Mouse (Mus musculus): ENCODE measurements around the gene Ccdc167. TPM values are rescaled to one million over a fixed set of nuclear protein-coding genes. Genes with fewer than 3 reads are reported as not detected.

Ccdc167 gene
- polyA plus RNA-seq, 1 experiment, result 15.4 TPM

DNA sequence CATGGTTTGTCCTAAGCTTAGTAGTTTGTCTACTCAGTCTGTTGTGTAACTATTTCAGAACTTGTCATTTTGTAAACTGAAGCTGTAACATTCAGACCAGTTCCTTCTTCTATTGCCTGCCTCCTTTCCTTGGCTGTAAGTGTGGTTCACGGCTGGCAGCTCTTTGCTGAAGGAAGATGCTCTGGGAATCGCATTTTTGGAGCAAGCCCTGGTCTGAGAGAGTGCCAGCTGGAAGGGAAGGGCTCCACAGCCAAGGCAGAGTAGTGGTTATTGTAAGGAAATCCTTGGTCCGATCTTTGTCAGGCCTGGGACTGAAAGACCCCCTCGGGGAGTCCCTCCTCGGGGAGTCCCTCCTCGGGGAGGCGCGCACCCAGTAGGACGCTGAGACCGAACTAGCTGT, 28.2 kb downstream of the Ccdc167 start:
- DNase-seq (ENCODE audit: extremely low spot score in 1 of 2, low spot score in 1 of 2), result no peak

GRCm38 (mm10) chr17:29687373-29687772, 29.5 kb downstream of the Ccdc167 start:
- no peak for DNase-seq (ENCODE audit: extremely low spot score in 1 of 2, low spot score in 1 of 2)

DNA sequence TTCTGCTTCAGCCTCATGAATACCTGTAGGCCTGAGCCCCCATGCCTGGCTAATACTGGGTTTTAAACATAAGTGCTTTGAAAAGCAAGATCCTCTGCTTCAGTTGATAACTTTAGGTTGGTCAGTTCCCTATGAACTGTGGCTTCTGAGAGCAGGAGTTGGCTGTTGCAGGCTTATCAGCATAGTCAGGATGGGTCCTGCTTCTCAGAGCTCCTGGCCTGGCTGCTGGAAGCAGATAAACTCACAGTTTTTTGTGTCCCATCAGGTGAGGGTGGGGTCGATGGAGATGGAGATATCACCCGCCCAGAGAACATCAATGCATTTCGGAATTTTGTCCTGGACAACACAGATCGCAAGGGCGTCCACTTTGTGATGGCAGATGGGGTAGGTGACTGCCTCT, 30.1 kb downstream of the Ccdc167 start:
- no peak for DNase-seq (ENCODE audit: extremely low spot score in 1 of 2, low spot score in 1 of 2)

DNA sequence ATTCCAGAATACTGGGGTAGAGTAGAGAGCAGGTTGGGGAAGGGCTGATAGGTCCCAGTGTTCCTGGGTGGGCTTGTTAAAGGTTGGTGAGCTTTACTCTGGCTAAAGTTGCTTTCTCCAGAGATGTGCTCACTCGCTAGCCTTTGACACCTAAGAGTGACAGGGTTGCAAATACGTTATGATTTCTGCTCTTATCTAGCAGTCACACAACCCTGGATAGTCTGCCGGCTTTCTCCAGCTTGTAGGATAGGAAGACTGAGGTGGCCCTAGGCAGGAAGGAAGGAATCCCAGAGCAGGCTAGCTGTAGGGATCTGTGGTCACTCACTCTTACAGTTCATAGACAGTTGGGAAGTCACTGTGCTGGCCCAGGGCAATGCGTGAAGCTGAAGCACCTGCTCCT, 32.6 kb downstream of the Ccdc167 start:
- no peak for DNase-seq (ENCODE audit: extremely low spot score in 1 of 2, low spot score in 1 of 2)

DNA sequence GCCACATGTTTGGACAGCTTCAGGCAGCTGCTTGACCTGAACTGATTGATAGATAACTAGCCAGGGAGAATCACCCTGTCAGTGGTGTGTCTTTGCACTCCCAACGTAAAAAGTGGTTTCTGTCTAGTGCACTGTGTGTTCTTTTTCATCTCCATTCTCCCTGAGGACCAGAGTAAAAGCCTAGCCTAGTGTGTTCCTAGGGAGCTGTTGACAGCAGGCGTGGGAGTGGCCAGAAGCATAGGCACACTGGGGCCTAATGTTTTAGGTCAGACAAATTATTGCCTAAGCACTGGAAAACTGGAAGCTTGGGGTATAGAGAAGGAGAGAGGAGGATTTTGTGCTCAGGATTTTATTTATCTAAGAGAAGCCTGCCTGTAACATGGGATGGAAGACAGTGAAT, 33.7 kb downstream of the Ccdc167 start:
- no peak for DNase-seq (ENCODE audit: extremely low spot score in 1 of 2, low spot score in 1 of 2)

- no peak for DNase-seq (ENCODE audit: extremely low spot score in 1 of 2, low spot score in 1 of 2)
These were observed 34.6 kb downstream of the Ccdc167 start for GRCm38 (mm10) chr17:29682261-29682660.

- DNase-seq (ENCODE audit: extremely low spot score in 1 of 2, low spot score in 1 of 2), result no peak
These were observed 35.2 kb downstream of the Ccdc167 start for GRCm38 (mm10) chr17:29681669-29682068.

DNA sequence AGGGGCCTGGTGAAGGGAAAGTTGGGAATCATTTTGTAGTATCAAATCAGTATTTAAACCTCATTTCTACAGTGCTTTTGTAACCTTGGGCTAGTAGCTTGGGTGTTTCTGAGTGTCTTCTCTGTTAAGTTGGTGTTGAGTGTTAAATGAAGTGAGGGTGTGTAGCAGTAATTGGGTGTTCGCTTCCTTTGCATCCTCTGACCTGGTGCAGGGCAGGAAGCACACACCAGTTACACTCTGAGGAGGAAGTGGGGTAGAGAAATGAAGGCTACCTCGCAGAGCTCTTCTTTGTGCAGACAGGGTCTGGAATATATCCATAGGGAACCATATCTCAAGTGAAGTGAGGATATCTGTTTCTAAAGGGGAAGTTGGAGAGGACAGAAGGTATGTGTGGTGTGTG, 35.9 kb downstream of the Ccdc167 start:
- no peak for DNase-seq (ENCODE audit: extremely low spot score in 1 of 2, low spot score in 1 of 2)

- no peak for DNase-seq (ENCODE audit: extremely low spot score in 1 of 2, low spot score in 1 of 2)
These were observed 36.7 kb downstream of the Ccdc167 start for GRCm38 (mm10) chr17:29680174-29680573.

DNA sequence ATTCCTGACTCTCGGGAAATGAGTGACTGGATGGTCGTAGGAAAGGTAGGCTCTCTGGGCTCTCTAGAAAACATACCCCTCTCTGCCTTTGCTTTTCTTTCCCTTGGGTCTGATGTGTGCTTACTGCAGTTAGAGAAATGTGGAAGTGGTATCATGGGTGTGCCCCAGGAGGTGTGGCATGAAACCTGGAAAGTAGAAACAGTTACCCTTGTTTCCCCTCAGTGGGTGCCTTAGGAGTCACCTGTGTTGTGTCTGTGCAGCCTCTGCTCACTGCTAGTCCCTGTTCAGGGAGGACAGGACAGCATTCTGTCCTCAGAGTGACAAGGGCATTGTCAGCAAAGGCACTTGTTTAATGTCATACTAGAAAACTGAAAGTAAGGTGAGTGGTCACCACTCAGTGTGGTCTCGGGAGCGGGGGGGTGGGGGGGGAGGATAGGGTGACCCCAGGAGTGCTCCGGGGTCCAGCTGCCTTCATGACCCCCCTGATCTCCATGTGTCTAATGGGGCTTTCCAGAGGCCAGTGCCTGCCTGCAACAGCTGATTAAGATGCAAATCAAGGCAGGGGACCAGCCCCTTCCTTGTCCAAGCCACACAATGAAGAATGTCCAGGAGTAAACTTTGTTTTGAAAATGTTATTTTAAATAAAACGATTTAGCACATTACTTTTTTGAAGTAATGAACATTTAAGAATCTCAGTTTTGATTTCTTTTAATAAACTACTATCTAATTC, 37.6 kb downstream of the Ccdc167 start:
- no peak for DNase-seq (ENCODE audit: extremely low spot score in 1 of 2, low spot score in 1 of 2)

- no peak for DNase-seq (ENCODE audit: extremely low spot score in 1 of 2, low spot score in 1 of 2)
These were observed 38.3 kb downstream of the Ccdc167 start for GRCm38 (mm10) chr17:29678526-29678925.

DNA sequence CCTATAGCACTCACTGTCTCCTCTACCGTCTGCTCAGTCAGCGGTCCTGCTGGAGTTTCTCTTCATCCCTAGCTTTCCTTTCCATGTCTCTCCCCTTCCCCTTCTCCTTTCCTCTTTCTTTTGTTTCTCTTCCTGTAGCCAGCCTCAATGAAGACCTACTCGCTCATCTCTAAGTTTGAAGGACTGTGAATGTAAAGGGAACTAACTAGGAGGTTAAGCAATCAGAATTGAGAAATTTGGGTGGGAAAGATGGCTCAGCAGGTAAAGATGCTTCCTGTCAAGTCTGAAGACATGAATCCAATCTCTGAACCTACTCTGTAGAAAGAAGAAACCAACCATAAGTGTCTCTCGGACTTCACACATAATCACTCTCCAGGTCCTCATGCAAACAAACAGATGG, 43.5 kb downstream of the Ccdc167 start:
- no peak for DNase-seq (ENCODE audit: extremely low spot score in 1 of 2, low spot score in 1 of 2)

DNA sequence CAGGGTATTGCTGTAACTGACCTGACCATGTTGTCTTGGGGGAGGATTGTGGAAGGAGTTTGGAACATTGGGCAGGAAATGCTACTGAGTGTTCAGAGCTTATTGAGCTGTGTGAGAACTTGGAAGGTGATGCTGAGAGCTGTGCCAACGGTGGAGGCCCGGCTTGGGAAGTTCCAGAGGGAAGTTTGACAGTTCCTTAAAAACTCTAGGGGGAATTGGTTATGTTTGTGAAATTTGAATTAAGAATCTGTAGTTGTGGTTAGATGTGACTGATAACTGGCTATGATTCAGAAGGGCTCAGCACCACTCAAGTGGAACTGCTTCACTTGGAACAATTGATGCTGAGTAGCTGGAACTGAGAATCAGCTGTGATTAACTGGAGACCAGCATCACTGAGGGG, 45.8 kb downstream of the Ccdc167 start:
- DNase-seq (ENCODE audit: extremely low spot score in 1 of 2, low spot score in 1 of 2), result no peak

DNA sequence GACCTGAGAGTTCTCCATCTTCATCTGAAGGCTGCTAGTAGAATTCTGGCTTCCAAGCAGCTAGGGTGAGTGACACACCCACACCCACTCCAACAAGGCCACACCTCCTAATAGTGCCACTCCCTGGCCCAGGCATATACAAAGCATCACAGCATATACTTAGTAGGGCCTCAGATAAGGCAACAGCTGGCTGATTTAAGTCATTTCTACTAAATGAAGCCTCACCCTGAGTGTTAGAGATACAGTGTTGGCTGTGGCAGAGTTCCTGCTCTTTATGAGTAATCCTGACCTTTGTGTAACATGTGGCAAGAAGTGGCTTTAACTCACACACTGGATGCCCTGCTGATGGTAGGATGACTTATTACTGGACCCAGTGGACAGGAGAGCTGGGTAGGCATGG, 46.9 kb downstream of the Ccdc167 start:
- DNase-seq (ENCODE audit: extremely low spot score in 1 of 2, low spot score in 1 of 2), result no peak

DNA sequence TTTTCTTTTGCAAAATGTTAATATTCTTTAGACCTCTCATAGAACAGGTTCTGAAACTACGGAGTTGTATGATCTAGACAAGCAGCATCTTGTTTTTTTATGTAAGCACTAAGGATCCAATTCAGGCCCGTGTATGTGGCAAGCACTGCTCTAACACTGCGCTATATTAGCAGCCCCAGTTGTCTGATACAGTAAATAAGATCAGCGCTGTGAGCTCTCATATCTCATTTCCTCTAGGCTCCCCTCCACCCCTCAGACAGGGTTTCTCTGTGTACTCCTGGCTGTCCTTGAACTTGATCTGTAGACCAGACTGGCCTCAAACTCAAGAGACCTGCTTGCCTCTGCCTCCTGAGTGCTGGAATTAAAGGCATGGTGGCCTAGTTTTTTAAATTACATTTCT, 47.8 kb downstream of the Ccdc167 start:
- DNase-seq (ENCODE audit: extremely low spot score in 1 of 2, low spot score in 1 of 2), result no peak

DNA sequence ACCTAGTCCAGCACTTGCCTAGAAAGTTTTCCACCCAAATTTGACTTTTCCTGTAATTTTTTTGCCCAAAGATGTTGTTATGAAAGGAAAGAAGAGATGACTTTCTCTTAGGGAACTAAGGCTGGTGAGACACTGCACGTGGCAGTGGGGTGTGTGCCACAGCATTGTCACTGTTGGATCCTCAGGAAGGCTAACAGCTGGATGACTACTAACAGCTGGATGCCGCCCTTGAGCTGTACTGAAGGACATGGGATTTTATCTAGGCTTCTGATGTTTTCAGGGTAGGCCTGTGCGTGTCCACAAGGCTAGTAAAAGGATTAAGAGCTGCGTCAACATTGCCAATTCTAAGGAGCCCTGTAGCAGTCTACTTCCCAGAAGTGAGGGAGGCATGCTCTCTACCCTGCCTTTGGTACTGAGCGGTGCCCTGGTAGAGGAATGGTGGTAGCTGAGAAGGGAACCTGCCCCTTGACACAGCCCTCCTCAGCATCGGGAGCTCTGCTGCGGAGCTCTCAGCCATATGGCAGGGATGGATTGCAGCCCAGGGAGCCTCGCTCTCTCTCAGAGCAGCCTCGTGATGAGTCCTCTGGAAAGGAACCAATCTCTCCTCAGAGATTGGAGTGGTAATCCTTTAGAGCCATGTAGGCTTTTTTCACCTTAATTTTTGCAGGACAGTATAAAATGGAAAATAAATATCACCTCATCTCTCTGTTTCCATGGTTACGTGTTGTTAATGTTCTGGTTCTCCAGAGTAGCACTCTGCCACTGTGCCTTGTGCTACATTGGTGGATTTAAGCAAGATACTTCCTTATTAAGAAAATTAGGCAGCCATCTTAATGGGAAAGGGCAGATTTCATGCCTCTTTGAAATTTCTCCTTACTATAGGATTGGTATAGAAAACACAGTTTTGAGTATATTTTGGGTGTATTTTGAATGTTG, 48.5 kb downstream of the Ccdc167 start:
- peak in 1 of 2 experiments; percentile 60 for DNase-seq (ENCODE audit: extremely low spot score in 1 of 2, low spot score in 1 of 2)

DNA sequence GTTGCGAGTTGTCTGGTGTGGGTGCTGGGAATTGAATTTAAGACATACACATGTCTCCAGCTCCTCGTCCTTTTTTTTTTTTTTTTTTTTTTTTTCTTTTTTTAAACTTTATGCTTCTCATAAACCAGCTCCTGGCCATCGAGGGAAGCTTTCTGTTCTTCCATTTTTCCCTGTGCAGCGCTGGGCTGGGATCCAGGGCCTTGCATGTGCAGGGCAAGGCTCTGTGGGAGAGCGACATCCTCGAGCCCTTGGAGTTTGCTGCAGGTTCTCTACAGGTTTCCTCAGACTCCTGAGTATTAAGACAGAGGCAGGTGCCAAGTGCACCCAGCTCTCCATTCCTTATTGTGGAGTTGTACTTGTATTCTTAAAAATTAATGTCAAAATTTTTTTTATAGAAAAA, 54.7 kb downstream of the Ccdc167 start:
- DNase-seq (ENCODE audit: extremely low spot score in 1 of 2, low spot score in 1 of 2), result no peak

GRCm38 (mm10) chr17:29660762-29661391, 56.0 kb downstream of the Ccdc167 start:
- no peak for DNase-seq (ENCODE audit: extremely low spot score in 1 of 2, low spot score in 1 of 2)

DNA sequence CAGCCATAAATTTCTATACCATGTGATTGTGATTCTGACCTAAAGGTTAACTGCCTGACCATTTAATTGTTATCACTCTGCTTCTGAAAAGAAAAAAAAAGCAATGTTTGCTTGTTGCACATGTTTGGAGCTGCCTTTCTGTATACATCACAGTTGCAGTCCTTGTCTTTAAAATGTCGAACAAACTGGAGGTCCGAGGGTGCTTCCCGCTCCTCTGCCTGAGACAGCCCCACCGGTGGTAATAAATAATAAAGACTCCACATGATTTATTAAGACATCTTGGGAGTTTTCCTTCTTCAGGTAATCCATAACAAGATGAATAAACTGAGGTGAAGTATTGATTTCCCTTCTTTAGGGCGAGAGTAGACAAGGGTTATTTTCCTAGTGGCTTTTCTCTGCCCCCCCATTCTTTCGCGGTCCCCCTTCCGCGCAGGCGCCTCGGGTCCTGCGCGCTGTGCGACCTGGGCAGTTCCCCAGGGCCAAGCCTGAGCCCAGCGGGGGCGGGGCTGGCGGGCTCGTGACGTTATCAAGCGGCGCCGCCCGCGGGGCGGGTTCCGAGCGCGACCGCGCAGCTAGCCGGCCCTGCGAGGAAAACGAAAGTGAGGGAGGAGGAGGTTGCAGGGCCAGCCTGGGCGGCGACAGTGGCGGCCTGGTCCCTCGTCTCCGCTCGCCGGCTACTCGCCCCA, 56.6 kb downstream of the Ccdc167 start, which contains the start of gene Cmtr1:
Cmtr1 (plus strand) TSS at position 520 of the 686 bp plus-strand sequence.
- DNase-seq (ENCODE audit: extremely low spot score in 1 of 2, low spot score in 1 of 2), result peak; percentile 85 to 96

GRCm38 (mm10) chr17:29658249-29658648, 58.6 kb downstream of the Ccdc167 start:
- no peak for DNase-seq (ENCODE audit: extremely low spot score in 1 of 2, low spot score in 1 of 2)

GRCm38 (mm10) chr17:29642219-29642618, 74.6 kb downstream of the Ccdc167 start:
- DNase-seq (ENCODE audit: extremely low spot score in 1 of 2, low spot score in 1 of 2), result no peak

Data from frontal cortex, adult 2 months (tissue).